Mouse (Mus musculus) kidney, adult 2 months (tissue): ENCODE results near the gene Map3k6.

Experiments used
- CTCF ChIP-seq: fragments of 200-500 bp; conservative IDR thresholded peaks from 2 replicates; pipeline ENCODE4 v1.5.1; 2011; ENCODE audit warnings: low read depth, mild to moderate bottlenecking, control low read depth, low read length, moderate library complexity, mixed read lengths; ENCODE audit not compliant: insufficient read depth, insufficient read length
- POLR2A ChIP-seq: fragments of 200-500 bp; IDR thresholded peaks from one replicate; pipeline ENCODE4 v1.6.1; 2011; ENCODE audit warnings: low read depth, low read length, control low read depth

GRCm38 (mm10) chr4:133261641-133262374 lies 21.2 kb downstream of the Map3k6 start:
- TF ChIP-seq POLR2A (no peak), CTCF (no peak)
